Comparison of ENCODE assay signal across 22 mouse cellular contexts in genomic region chr6:144301082-144301481, GRCm38 (mm10).
DNase-seq lines count a peak whose midpoint lies in the region; ATAC-seq and TF ChIP-seq lines count a peak whose summit lies in the region.
"Had no signal": no experiment of that assay in that cellular context is flagged by ENCODE, and none has a peak within 500 bp of the region (broad histone marks: within the 10 kb centered on the region; RNA-seq: fewer than 3 reads in every experiment).

No protein-coding gene starts in this region.

- no peak for DNase-seq in midbrain, embryonic 10.5 days (ENCODE audit: low spot score)
- DNase-seq in brain, embryonic 14.5 days (ENCODE audit: low read depth) = peak; percentile 72
- DNase-seq in adrenal gland, postnatal 36 days = no peak
- DNase-seq in urinary bladder, postnatal 10 days (ENCODE audit: low spot score) = no peak
- DNase-seq: adrenal gland, adult 2 months; adrenal gland, postnatal 25 days; cerebellum, adult 11 months; cerebellum, adult 8-10 months; cerebellum, postnatal 14 days; embryo, embryonic 11 days; gastrocnemius, postnatal 36 days; heart, adult 18-20 months; heart, postnatal 14 days had no signal

- peaks cover 5% of the 10 kb centered on the region; the same call in 1 of the 2 replicates for H3K9me3 ChIP-seq in midbrain, embryonic 10.5 days (replicated peaks)
- H3K9me3 ChIP-seq in midbrain, embryonic 16.5 days (replicated peaks; ENCODE audit: control insufficient read depth, low read length, poor library complexity, severe bottlenecking) = 0 out of 2 replicates have a peak, but pooled peaks cover 2% of the 10 kb centered on the region
- H3K9me3 ChIP-seq in forebrain, embryonic 13.5 days (replicated peaks) = peaks cover 4% of the 10 kb centered on the region; the same call in 1 of the 2 replicates
- H3K9me3 ChIP-seq in midbrain, embryonic 12.5 days = no peaks in the 10 kb centered on the region
- H3K9me3 ChIP-seq: heart, embryonic 10.5 days; heart, embryonic 15.5 days had no signal

- H3K4me2 ChIP-seq in midbrain, embryonic 16.5 days (ENCODE audit: low read length) = no peak overlapping the region
- no peak overlapping the region for H3K4me2 ChIP-seq in forebrain, embryonic 13.5 days
- H3K4me2 ChIP-seq in midbrain, embryonic 12.5 days (replicated peaks) = no peak overlapping the region
- H3K4me2 ChIP-seq: embryonic facial prominence, embryonic 12.5 days; heart, embryonic 15.5 days; hindbrain, embryonic 13.5 days had no signal

- TF ChIP-seq POLR2A in brain, embryonic 14.5 days (IDR thresholded peaks at IDR 0.05; ENCODE audit: borderline replicate concordance, extremely low read depth, insufficient read depth, insufficient read length, poor library complexity, severe bottlenecking) = no peak

- 0 out of 2 replicates have a peak overlapping the region, but pooled peaks have one; percentile 3 for H3K27ac ChIP-seq in midbrain, embryonic 10.5 days (replicated peaks)
- no peak overlapping the region for H3K27ac ChIP-seq in midbrain, embryonic 16.5 days (ENCODE audit: low read length)
- no peak overlapping the region for H3K27ac ChIP-seq in forebrain, embryonic 13.5 days
- no peak overlapping the region for H3K27ac ChIP-seq in midbrain, embryonic 12.5 days (replicated peaks)
- H3K27ac ChIP-seq: embryonic facial prominence, embryonic 12.5 days; heart, embryonic 10.5 days; heart, embryonic 15.5 days; hindbrain, embryonic 13.5 days; hindbrain, postnatal 0 days had no signal

- TF ChIP-seq CTCF in brain, embryonic 14.5 days (IDR thresholded peaks at IDR 0.05; ENCODE audit: borderline replicate concordance, extremely low read depth, insufficient read depth, insufficient read length) = no peak

- no peak overlapping the region for H3K9ac ChIP-seq in midbrain, embryonic 16.5 days (ENCODE audit: low read depth, low read length)
- no peak overlapping the region for H3K9ac ChIP-seq in forebrain, embryonic 13.5 days
- H3K9ac ChIP-seq in midbrain, embryonic 12.5 days (replicated peaks) = no peak overlapping the region
- H3K9ac ChIP-seq: embryonic facial prominence, embryonic 12.5 days; heart, embryonic 15.5 days; hindbrain, embryonic 13.5 days had no signal

- no peaks in the 10 kb centered on the region for H3K27me3 ChIP-seq in midbrain, embryonic 10.5 days (ENCODE audit: low read depth, poor library complexity, severe bottlenecking)
- H3K27me3 ChIP-seq in midbrain, embryonic 16.5 days (ENCODE audit: control insufficient read depth, insufficient read depth, low read depth, low read length) = no peaks in the 10 kb centered on the region
- no peaks in the 10 kb centered on the region for H3K27me3 ChIP-seq in forebrain, embryonic 13.5 days
- H3K27me3 ChIP-seq in midbrain, embryonic 12.5 days = no peaks in the 10 kb centered on the region
- H3K27me3 ChIP-seq: embryonic facial prominence, embryonic 12.5 days; heart, embryonic 15.5 days; hindbrain, embryonic 13.5 days had no signal

- WGBS in midbrain, embryonic 10.5 days = 47% methylated on average over 4 of the region's 4 CpGs
- WGBS in midbrain, embryonic 16.5 days = 28% methylated on average over 4 of the region's 4 CpGs
- WGBS in forebrain, embryonic 13.5 days = 22% methylated on average over 4 of the region's 4 CpGs
- WGBS in midbrain, embryonic 12.5 days = 25% methylated on average over 4 of the region's 4 CpGs

- H3K36me3 ChIP-seq in midbrain, embryonic 10.5 days = no peaks in the 10 kb centered on the region
- no peaks in the 10 kb centered on the region for H3K36me3 ChIP-seq in midbrain, embryonic 16.5 days (ENCODE audit: control insufficient read depth, insufficient read depth, low read length)
- 0 out of 2 replicates have a peak, but pooled peaks cover under 1% of the 10 kb centered on the region for H3K36me3 ChIP-seq in forebrain, embryonic 13.5 days (ENCODE audit: poor library complexity, severe bottlenecking)
- no peaks in the 10 kb centered on the region for H3K36me3 ChIP-seq in midbrain, embryonic 12.5 days
- H3K36me3 ChIP-seq: embryonic facial prominence, embryonic 12.5 days; heart, embryonic 10.5 days; heart, embryonic 15.5 days had no signal

- ATAC-seq in midbrain, embryonic 16.5 days = no peak
- ATAC-seq in forebrain, embryonic 13.5 days = peak; percentile 58; the same call in 1 of the 2 replicates
- ATAC-seq in midbrain, embryonic 12.5 days (ENCODE audit: low FRiP score, low read depth) = peak; percentile 80; the same call in 1 of the 2 replicates
- ATAC-seq in inflammation-experienced regulatory T-cells, adult 6 months = no peak
- ATAC-seq: hindbrain, postnatal 0 days had no signal

- peaks cover 18% of the 10 kb centered on the region for H3K4me1 ChIP-seq in midbrain, embryonic 10.5 days
- H3K4me1 ChIP-seq in midbrain, embryonic 16.5 days (ENCODE audit: control insufficient read depth, insufficient read depth, low read length) = no peaks in the 10 kb centered on the region
- peaks cover 14% of the 10 kb centered on the region for H3K4me1 ChIP-seq in forebrain, embryonic 13.5 days
- peaks cover 11% of the 10 kb centered on the region; the same call in 1 of the 2 replicates for H3K4me1 ChIP-seq in midbrain, embryonic 12.5 days
- H3K4me1 ChIP-seq: embryonic facial prominence, embryonic 12.5 days; heart, embryonic 15.5 days; hindbrain, embryonic 13.5 days had no signal

- H3K4me3 ChIP-seq in midbrain, embryonic 10.5 days = no peak overlapping the region
- H3K4me3 ChIP-seq in midbrain, embryonic 16.5 days (ENCODE audit: low read depth, low read length) = no peak overlapping the region
- H3K4me3 ChIP-seq in forebrain, embryonic 13.5 days = no peak overlapping the region
- H3K4me3 ChIP-seq in midbrain, embryonic 12.5 days = no peak overlapping the region
- H3K4me3 ChIP-seq: embryonic facial prominence, embryonic 12.5 days; heart, embryonic 10.5 days; heart, embryonic 15.5 days; hindbrain, embryonic 13.5 days had no signal

Comparison
In these comparisons a context has a peak if more than half of its experiments do, and no peak if none do; other contexts are left out.
1. ATAC-seq: peak in forebrain, embryonic 13.5 days (single experiment) and midbrain, embryonic 12.5 days (single experiment); none in midbrain, embryonic 16.5 days (single experiment) and inflammation-experienced regulatory T-cells, adult 6 months (single experiment).